Mouse (Mus musculus) forebrain, embryonic 15.5 days (tissue): ENCODE results near the gene Nkx1-2. TPM values are rescaled to one million over a fixed set of nuclear protein-coding genes. Genes with fewer than 3 reads are reported as not detected.

Source experiments
- ATAC-seq: fragments of 200-750 bp; cut with Nextera tagmentation; replicated peaks from 2 replicates; pipeline ENCODE4 v1.8.0; 2017; ENCODE audit warnings: mild to moderate bottlenecking, moderate TSS enrichment, moderate library complexity
- H3K27ac ChIP-seq: fragments of 300-500 bp; sonication (generic); replicated peaks from 2 replicates; pipeline ENCODE4 v1.5.1; 2015; ENCODE audit warnings: mild to moderate bottlenecking, inconsistent platforms
- H3K27me3 ChIP-seq: fragments of 300-500 bp; sonication (generic); 2 replicates; pipeline ENCODE4 v1.6.1; 2015; ENCODE audit warnings: inconsistent platforms
- H3K36me3 ChIP-seq: fragments of 300-500 bp; sonication (generic); 2 replicates; pipeline ENCODE4 v1.6.1; 2015; ENCODE audit warnings: mild to moderate bottlenecking, inconsistent platforms
- H3K4me1 ChIP-seq: fragments of 300-500 bp; sonication (generic); 2 replicates; pipeline ENCODE4 v1.6.1; 2015; ENCODE audit warnings: inconsistent platforms
- H3K4me2 ChIP-seq: fragments of 300-500 bp; sonication (generic); replicated peaks from 2 replicates; pipeline ENCODE4 v1.6.1; 2015; ENCODE audit warnings: mild to moderate bottlenecking, inconsistent platforms
- H3K4me3 ChIP-seq: fragments of 300-500 bp; sonication (generic); 2 replicates; pipeline ENCODE4 v1.5.1; 2015; ENCODE audit warnings: mild to moderate bottlenecking, inconsistent platforms
- H3K9ac ChIP-seq: fragments of 300-500 bp; sonication (generic); replicated peaks from 2 replicates; pipeline ENCODE4 v1.6.1; 2015; ENCODE audit warnings: mild to moderate bottlenecking, inconsistent platforms
- H3K9me3 ChIP-seq: fragments of 300-500 bp; sonication (generic); 2 replicates; pipeline ENCODE4 v1.6.1; 2016; ENCODE audit warnings: inconsistent platforms
- WGBS: fragments of 180-500 bp; shearing (Covaris S2); methylation state at CpG from one replicate; pipeline ENCODE4 v1.1.7; 2015; ENCODE audit warnings: mixed read lengths; 5-methylcytosine and 5-hydroxymethylcytosine counted together
- polyA plus RNA-seq: library from polyadenylated mRNA; unstranded; fragments of >200 nt; fragmentation: Nextera tagmentation; extraction: Ambion mirVana; gene quantifications from 2 replicates; pipeline ENCODE4 v1.2.1, GENCODE M21; 2015

Nkx1-2 gene
- polyA plus RNA-seq, 1 experiment from 2014 or later = 0.05 TPM

- no peak overlapping the region for H3K27ac ChIP-seq
- H3K36me3 ChIP-seq = peaks cover 33% of the 10 kb centered on the region
- WGBS = 39% methylated on average over 4 of the region's 4 CpGs
- H3K4me3 ChIP-seq = no peak overlapping the region
- peaks cover 10% of the 10 kb centered on the region for H3K4me1 ChIP-seq
- no peak overlapping the region for H3K4me2 ChIP-seq
- no peaks in the 10 kb centered on the region for H3K9me3 ChIP-seq
- no peak for ATAC-seq
- no peaks in the 10 kb centered on the region for H3K27me3 ChIP-seq
- no peak overlapping the region for H3K9ac ChIP-seq
Observed at GRCm38 (mm10) chr7:132555911-132556310, 43.5 kb downstream of the Nkx1-2 start.

- ATAC-seq = no peak
- no peak overlapping the region for H3K9ac ChIP-seq
- H3K27me3 ChIP-seq = no peaks in the 10 kb centered on the region
- whole genome bisulfite sequencing = 29% methylated on average over 2 of the region's 2 CpGs
- no peak overlapping the region for H3K27ac ChIP-seq
- H3K9me3 ChIP-seq = no peaks in the 10 kb centered on the region
- H3K4me3 ChIP-seq = no peak overlapping the region
- H3K36me3 ChIP-seq = peaks cover 16% of the 10 kb centered on the region; the same call in 1 of the 2 replicates
- peaks cover 10% of the 10 kb centered on the region for H3K4me1 ChIP-seq
- no peak overlapping the region for H3K4me2 ChIP-seq
Observed at GRCm38 (mm10) chr7:132554091-132554490, 45.3 kb downstream of the Nkx1-2 start.

- Histone ChIP-seq H3K4me1 (peaks cover 10% of the 10 kb centered on the region), H3K9me3 (no peaks in the 10 kb centered on the region), H3K36me3 (no peaks in the 10 kb centered on the region), H3K4me2 (peak overlapping the region; percentile 92), H3K27me3 (no peaks in the 10 kb centered on the region), H3K4me3 (peak overlapping the region; percentile 51), H3K27ac (peak overlapping the region; percentile 46), H3K9ac (peak overlapping the region; percentile 55)
- peak; percentile 97 for ATAC-seq
- 1% methylated on average over 27 of the region's 27 CpGs for WGBS
Observed at GRCm38 (mm10) chr7:132551351-132552126, 47.9 kb downstream of the Nkx1-2 start.

- Histone ChIP-seq H3K9ac (no peak overlapping the region), H3K27me3 (no peaks in the 10 kb centered on the region), H3K4me1 (peaks cover 6% of the 10 kb centered on the region), H3K4me3 (no peak overlapping the region), H3K4me2 (no peak overlapping the region), H3K9me3 (no peaks in the 10 kb centered on the region), H3K27ac (no peak overlapping the region), H3K36me3 (no peaks in the 10 kb centered on the region)
- WGBS = 68% methylated on average over 3 of the region's 3 CpGs
- no peak for ATAC-seq
Observed at GRCm38 (mm10) chr7:132547126-132547525, 52.3 kb downstream of the Nkx1-2 start.

Other genes with a start within 250 kb of the Nkx1-2 start
- gene Oat, start 23.2 kb downstream of the Nkx1-2 start, polyA plus RNA-seq = 118 TPM in 2 replicates
- gene Lhpp, start 11.0 kb upstream of the Nkx1-2 start, polyA plus RNA-seq = 23.1 and 25.7 TPM in 2 replicates
- 27.8 and 34.8 TPM in 2 replicates for gene Fam53b, start 214.2 kb upstream of the Nkx1-2 start, polyA plus RNA-seq